Mouse (Mus musculus) MN1 (cell line): Measurements from ENCODE around the gene Cyp2w1.
A peak's percentile ranks its signal among the peaks of the same experiment; 100 is the strongest.
"Not testable (repeated sequence)": the region's sequence is repeated elsewhere in the genome, so short reads cannot be mapped to it uniquely, and the experiment has no call there.

ENCODE experiments used
- DNase-seq: peaks from one replicate; pipeline ENCODE4 v3.0.0-alpha.2; 2016; ENCODE audit warnings: low spot score

Gene Cyp2w1

GRCm38 (mm10) chr5:139332590-139333272 lies 19.7 kb upstream of the Cyp2w1 start:
- no peak for DNase-seq

DNA sequence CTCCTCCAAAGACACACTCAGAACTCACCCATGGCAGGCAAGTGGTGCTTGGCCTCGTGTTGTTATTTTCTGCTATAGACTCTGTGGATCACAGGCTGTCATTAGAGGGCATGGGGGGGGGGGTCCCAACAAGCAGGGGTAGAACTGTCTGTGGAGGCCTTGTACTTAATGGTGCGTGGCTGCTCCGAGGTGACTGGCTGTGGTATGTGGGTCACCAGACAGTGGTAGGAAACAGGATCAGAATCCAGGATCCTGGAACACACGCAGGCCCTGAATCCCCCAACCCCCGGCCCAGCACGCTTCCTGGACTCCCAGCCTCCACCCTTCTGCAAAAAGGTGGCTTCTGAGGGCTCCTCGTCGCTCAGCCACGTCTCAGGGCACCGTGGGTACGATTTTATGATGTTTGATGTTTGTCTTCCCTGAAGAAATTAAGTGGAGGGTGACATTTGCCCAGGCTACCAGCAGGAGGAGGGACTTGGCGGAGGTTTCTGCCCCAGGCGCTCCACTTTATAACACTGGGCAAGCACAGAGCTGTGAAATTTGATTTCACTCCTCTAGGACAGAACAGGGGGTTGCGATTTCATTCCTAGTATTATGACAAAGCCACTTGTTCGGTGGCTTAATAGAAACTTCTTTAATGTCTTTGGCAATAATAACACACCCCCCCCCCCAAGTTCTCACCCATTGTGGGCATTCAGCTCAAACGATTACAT lies 19.0 kb upstream of the Cyp2w1 start:
- DNase-seq = no peak

DNA sequence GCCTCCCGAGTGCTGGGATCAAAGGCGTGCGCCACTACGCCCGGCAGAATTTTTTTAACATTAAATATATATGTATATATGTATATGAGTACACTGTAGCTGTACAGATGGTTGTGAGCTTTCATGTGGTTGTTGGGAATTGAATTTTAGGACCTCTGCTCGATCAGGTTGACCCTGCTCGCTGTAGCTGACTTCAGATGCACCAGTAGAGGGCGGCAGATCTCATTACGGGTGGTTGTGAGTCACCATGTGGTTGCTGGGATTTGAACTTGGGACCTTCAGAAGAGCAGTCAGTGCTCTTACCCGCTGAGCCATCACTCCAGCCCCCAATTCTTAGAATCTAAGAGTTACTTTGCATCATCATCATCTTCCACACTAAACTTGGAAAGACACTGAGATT lies 18.0 kb upstream of the Cyp2w1 start:
- not testable (repeated sequence) for DNase-seq

DNA sequence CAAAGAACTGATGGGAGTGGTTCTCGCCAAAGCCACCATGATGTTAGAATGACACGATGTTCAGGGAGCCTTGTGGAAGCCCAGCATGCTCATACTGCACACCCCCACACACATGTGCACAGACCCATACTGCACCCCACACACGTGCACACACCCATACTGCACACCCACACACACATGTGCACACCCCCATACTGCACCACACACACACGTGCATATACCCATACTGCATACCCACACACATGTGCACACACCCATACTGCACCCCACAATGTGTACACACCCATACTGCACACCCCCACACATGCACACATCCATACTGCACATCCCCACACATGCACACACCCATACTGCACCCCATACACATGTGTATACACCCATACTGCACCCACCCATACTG lies 16.8 kb upstream of the Cyp2w1 start:
- DNase-seq = no peak

GRCm38 (mm10) chr5:139337826-139338370 lies 14.5 kb upstream of the Cyp2w1 start:
- no peak for DNase-seq

- DNase-seq = peak; percentile 55
Observed at GRCm38 (mm10) chr5:139338403-139338802, 14.0 kb upstream of the Cyp2w1 start.

GRCm38 (mm10) chr5:139338891-139339290 lies 13.5 kb upstream of the Cyp2w1 start:
- DNase-seq = no peak

- DNase-seq = peak; percentile 86
Observed at GRCm38 (mm10) chr5:139344021-139344686, 8.3 kb upstream of the Cyp2w1 start.

GRCm38 (mm10) chr5:139344687-139345363 lies 7.6 kb upstream of the Cyp2w1 start:
- peak; percentile 94 for DNase-seq

GRCm38 (mm10) chr5:139345364-139345714 lies 7.1 kb upstream of the Cyp2w1 start:
- DNase-seq = no peak

DNA sequence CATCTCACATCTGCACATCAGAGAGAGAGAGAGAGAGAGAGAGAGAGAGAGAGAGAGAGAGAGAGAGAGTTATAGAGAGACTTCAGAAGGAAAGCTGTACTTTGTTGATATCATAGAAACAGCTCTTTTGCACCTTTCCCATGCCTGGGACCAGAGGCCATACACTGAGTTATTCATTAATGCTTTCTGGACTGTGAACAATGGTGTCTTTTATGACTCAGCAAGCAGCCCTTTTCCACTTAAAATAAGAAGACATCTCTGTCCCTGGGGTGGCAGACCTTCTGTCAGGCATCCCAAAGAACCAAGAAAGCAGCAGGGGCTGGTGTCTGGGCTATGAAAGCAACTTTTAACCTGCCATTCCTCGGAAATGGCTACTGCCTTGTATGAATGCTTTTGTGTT lies 5.2 kb upstream of the Cyp2w1 start:
- DNase-seq = no peak

- DNase-seq = no peak
Observed at GRCm38 (mm10) chr5:139349713-139350112, 2.7 kb upstream of the Cyp2w1 start.

- DNase-seq = no peak
Observed at GRCm38 (mm10) chr5:139351134-139351533, 1.3 kb upstream of the Cyp2w1 start, which contains the start of gene Cox19. Gene Cox19, minus strand, starts transcription at chr5:139351418.

GRCm38 (mm10) chr5:139351628-139352027 lies 789 bp upstream of the Cyp2w1 start:
- no peak for DNase-seq

- DNase-seq = peak; percentile 42
Observed at GRCm38 (mm10) chr5:139353496-139353895, 1.1 kb downstream of the Cyp2w1 start.

GRCm38 (mm10) chr5:139353946-139354345 lies 1.5 kb downstream of the Cyp2w1 start:
- DNase-seq = no peak

- DNase-seq = peak; percentile 79
Observed at GRCm38 (mm10) chr5:139355235-139355772, 2.9 kb downstream of the Cyp2w1 start.

DNA sequence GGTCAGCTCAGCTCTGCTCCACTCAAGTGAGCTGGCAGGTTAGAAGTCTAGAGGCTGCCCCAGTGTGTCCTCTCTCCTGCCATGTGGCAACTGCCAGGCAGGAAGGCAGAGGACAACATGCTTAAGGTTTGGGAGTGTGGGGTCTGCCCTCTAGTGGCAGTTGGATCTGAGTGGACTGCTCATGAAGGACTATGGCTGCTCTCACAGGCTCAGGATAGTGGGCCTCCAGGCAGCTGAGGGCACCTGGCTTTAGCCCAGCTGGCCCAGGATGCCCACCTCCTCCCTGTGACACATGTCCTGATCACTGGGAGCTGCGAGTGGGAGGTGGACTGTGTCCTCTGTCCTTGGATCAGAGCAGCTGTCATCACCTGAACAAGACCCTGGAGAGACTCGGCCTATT lies 6.2 kb downstream of the Cyp2w1 start:
- peak; percentile 60 for DNase-seq

DNA sequence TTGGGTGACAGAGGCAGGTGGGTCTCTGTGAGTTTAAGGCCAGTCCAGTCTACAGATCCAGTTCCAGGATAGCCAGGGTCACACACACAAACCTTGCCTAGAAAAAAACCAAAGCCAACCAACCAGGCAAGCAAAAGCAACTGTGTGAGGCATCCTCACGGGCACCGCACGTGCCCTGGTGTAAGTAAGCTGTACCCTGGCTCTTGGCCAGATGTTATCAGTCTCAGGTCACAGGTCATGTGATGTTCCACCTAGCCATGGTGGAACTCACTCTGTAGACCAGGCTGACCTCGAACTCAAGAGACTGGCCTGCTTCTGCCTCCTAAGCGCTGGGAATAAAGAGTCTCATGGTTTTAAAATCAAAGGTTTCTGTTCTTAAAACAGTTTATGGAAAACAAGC lies 6.8 kb downstream of the Cyp2w1 start:
- DNase-seq = no peak

GRCm38 (mm10) chr5:139363858-139364257 lies 11.4 kb downstream of the Cyp2w1 start:
- DNase-seq = no peak

DNA sequence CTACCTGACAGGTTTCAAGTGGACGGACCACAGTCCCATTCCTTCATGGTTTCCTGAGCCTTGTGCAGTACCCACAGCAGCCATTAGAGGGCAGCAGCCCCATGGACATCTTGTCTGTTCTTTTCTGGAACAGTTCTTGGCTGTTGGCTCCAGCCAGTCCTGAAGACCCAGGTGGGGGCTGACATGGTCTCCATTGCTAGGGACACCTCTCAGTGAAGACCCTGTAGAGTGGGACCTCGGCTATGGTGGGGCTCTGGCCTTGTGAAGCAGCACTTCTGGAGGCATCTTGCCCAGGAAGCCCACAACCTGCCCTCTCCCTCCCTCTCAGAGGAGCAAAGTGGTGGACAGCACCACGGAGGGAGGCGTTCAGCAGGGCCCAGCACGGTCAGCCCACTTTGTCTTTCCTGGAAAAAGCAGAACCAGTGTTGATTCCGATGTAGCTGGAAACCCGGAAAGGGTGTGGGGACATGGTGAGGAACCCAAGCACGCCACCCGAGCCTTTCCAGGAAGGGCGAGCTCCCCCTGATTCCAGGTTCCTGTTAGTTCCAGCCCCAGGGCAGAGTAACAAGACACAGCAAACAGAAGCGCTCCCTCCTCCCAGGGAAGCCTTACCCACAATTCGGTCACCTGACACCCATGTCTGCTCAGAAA lies 12.0 kb downstream of the Cyp2w1 start:
- DNase-seq = peak; percentile 83
